Mouse (Mus musculus) 3T3-L1 (cell line): ENCODE measurements at regions not wholly inside any gene's neighbourhood (a gene's known extent, or its start where the extent isn't known, plus 50 kb on each side); places are given as distances from the start of the nearest gene placed in this dataset.

Experiments
- DNase-seq: peaks from one replicate; pipeline ENCODE4 v3.0.0-alpha.2; 2015; ENCODE audit warnings: low read depth, low spot score

- no peak for DNase-seq
Measured at GRCm38 (mm10) chr12:17113465-17114177, 63.1 kb downstream of the Kcnf1 start.

- DNase-seq: no peak
Measured at GRCm38 (mm10) chr12:17112781-17113464, 63.8 kb downstream of the Kcnf1 start.

- no peak for DNase-seq
Measured at GRCm38 (mm10) chr12:17106220-17106619, 70.5 kb downstream of the Kcnf1 start.

- DNase-seq: peak; percentile 13
Measured at GRCm38 (mm10) chr12:17105057-17105712, 71.5 kb downstream of the Kcnf1 start.

GRCm38 (mm10) chr12:17101842-17102241 lies 74.8 kb downstream of the Kcnf1 start:
- no peak for DNase-seq

- DNase-seq: no peak
Measured at GRCm38 (mm10) chr12:17097800-17098271, 78.9 kb downstream of the Kcnf1 start.

- no peak for DNase-seq
Measured at GRCm38 (mm10) chr12:17094758-17095157, 81.9 kb downstream of the Kcnf1 start.

- no peak for DNase-seq
Measured at GRCm38 (mm10) chr12:17093772-17094171, 82.2 kb upstream of the 2410004P03Rik start.

GRCm38 (mm10) chr12:17091058-17091457 lies 79.5 kb upstream of the 2410004P03Rik start:
- DNase-seq: peak; percentile 21

GRCm38 (mm10) chr12:17089710-17090339 lies 78.3 kb upstream of the 2410004P03Rik start:
- DNase-seq: no peak

GRCm38 (mm10) chr12:17087388-17087787 lies 75.9 kb upstream of the 2410004P03Rik start:
- DNase-seq: no peak

- no peak for DNase-seq
Measured at GRCm38 (mm10) chr12:17085209-17085574, 73.7 kb upstream of the 2410004P03Rik start.

- no peak for DNase-seq
Measured at GRCm38 (mm10) chr12:17084499-17085208, 73.1 kb upstream of the 2410004P03Rik start.

GRCm38 (mm10) chr12:17071691-17072454 lies 60.3 kb upstream of the 2410004P03Rik start:
- DNase-seq: no peak

GRCm38 (mm10) chr12:17069808-17070207 lies 58.3 kb upstream of the 2410004P03Rik start:
- peak; percentile 17 for DNase-seq

GRCm38 (mm10) chr12:17069161-17069560 lies 57.6 kb upstream of the 2410004P03Rik start:
- DNase-seq: no peak

- no peak for DNase-seq
Measured at GRCm38 (mm10) chr12:17063920-17064319, 52.4 kb upstream of the 2410004P03Rik start.
